Mouse (Mus musculus) midbrain, embryonic 11.5 days (tissue): ENCODE measurements around the gene Esyt3. TPM values are rescaled to one million over a fixed set of nuclear protein-coding genes. Genes with fewer than 3 reads are reported as not detected.

Source experiments
- ATAC-seq: fragments of 200-750 bp; cut with Nextera tagmentation; 2 replicates; pipeline ENCODE4 v1.8.0; 2017; ENCODE audit warnings: moderate TSS enrichment, moderate library complexity; ENCODE audit not compliant: low FRiP score
- DNase-seq: peaks from one replicate; pipeline ENCODE4 v3.0.0; 2015; ENCODE audit warnings: low spot score; ENCODE audit errors: missing footprints
- H3K27ac ChIP-seq: fragments of 300-500 bp; sonication (generic); 2 replicates; pipeline ENCODE4 v1.5.1; 2014; ENCODE audit warnings: low read depth, low read length
- H3K27me3 ChIP-seq: fragments of 300-500 bp; sonication (generic); 2 replicates; pipeline ENCODE4 v1.6.1; 2014; ENCODE audit warnings: mild to moderate bottlenecking, low read length, moderate library complexity, mixed read lengths; ENCODE audit not compliant: control insufficient read depth, insufficient read depth
- H3K36me3 ChIP-seq: fragments of 300-500 bp; sonication (generic); 2 replicates; pipeline ENCODE4 v1.6.1; 2014; ENCODE audit warnings: mild to moderate bottlenecking, low read length, moderate library complexity, mixed read lengths; ENCODE audit not compliant: control insufficient read depth, insufficient read depth
- H3K4me1 ChIP-seq: fragments of 300-500 bp; sonication (generic); 2 replicates; pipeline ENCODE4 v1.6.1; 2014; ENCODE audit warnings: low read length; ENCODE audit not compliant: control insufficient read depth, insufficient read depth
- H3K4me2 ChIP-seq: fragments of 300-500 bp; sonication (generic); 2 replicates; pipeline ENCODE4 v1.6.1; 2014; ENCODE audit warnings: mild to moderate bottlenecking, moderate library complexity
- H3K4me3 ChIP-seq: fragments of 300-500 bp; sonication (generic); 2 replicates; pipeline ENCODE4 v1.5.1; 2014; ENCODE audit warnings: low read depth, low read length
- H3K9ac ChIP-seq: fragments of 300-500 bp; sonication (generic); 2 replicates; pipeline ENCODE4 v1.6.1; 2014; ENCODE audit warnings: low read length
- H3K9me3 ChIP-seq: fragments of 300-500 bp; sonication (generic); 2 replicates; pipeline ENCODE4 v1.6.1; 2016; ENCODE audit warnings: low read length; ENCODE audit not compliant: control insufficient read depth
- WGBS: fragments of 180-500 bp; shearing (Covaris S2); extraction: QIAGEN DNeasy Blood & Tissue Kit; methylation state at CpG from one replicate; pipeline ENCODE4 v1.1.7; 2014; 5-methylcytosine and 5-hydroxymethylcytosine counted together
- polyA plus RNA-seq: library from polyadenylated mRNA; unstranded; fragments of >200 nt; fragmentation: Nextera tagmentation; extraction: Ambion mirVana; gene quantifications from 2 replicates; pipeline ENCODE4 v1.2.1, GENCODE M21; 2014

The Esyt3 gene
- polyA plus RNA-seq, 1 experiment from 2014 or later = 0.34 TPM

DNA sequence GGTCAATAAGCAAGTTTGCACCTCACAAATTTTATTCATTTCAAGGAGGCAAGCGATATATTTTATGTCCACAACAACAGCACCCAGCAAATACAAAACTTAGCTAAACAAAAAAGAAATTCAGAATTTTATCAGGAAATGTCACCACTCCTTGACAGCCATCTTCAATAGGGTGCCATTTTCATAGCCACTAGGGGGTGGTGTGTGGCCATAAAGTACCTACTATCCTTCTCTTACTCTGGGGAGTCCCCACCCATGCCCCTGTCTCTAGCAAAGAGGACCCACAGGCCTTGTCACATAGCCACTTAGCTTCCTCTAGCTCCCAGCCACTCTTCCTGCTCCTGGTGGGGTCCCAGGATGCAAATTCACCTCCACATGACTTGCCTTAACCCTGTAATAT is 19.2 kb downstream of the Esyt3 start:
- no peak overlapping the region for H3K9ac ChIP-seq
- H3K27ac ChIP-seq = no peak overlapping the region
- no peak for DNase-seq
- WGBS = 78% methylated on average over 1 of the region's 1 CpGs
- ATAC-seq = no peak
- no peaks in the 10 kb centered on the region for H3K9me3 ChIP-seq
- no peaks in the 10 kb centered on the region for H3K27me3 ChIP-seq
- H3K4me3 ChIP-seq = no peak overlapping the region
- no peaks in the 10 kb centered on the region for H3K36me3 ChIP-seq
- no peak overlapping the region for H3K4me2 ChIP-seq
- no peaks in the 10 kb centered on the region for H3K4me1 ChIP-seq

DNA sequence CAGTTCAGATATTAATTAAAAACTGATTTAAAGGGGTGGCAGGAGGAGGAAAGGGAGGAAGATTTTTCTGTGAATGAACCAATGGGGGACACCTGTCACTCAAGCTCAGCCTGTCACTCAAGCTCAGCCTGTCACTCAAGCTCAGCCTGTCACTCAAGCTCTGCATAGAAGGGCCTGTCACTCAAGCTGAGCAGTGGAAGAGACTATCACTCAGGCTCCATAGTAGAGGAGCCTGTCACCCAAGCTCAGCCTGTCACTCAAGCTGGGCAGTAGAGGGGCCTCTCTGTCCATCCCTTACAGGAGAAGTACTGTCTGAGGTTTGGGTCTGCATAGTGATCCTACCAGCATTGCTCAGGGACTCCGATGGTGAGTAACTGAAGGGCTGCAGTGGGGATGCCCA is 20.1 kb downstream of the Esyt3 start:
- no peaks in the 10 kb centered on the region for H3K9me3 ChIP-seq
- no peak overlapping the region for H3K4me3 ChIP-seq
- H3K4me2 ChIP-seq = no peak overlapping the region
- ATAC-seq = no peak
- H3K4me1 ChIP-seq = no peaks in the 10 kb centered on the region
- no peaks in the 10 kb centered on the region for H3K36me3 ChIP-seq
- WGBS = 100% methylated on average over 1 of the region's 1 CpGs
- H3K27me3 ChIP-seq = no peaks in the 10 kb centered on the region
- no peak overlapping the region for H3K9ac ChIP-seq
- DNase-seq = no peak
- H3K27ac ChIP-seq = no peak overlapping the region

GRCm38 (mm10) chr9:99336538-99336937 is 21.8 kb downstream of the Esyt3 start:
- Histone ChIP-seq H3K4me3 (no peak overlapping the region), H3K9ac (no peak overlapping the region), H3K36me3 (no peaks in the 10 kb centered on the region), H3K4me2 (no peak overlapping the region), H3K27me3 (no peaks in the 10 kb centered on the region), H3K9me3 (no peaks in the 10 kb centered on the region), H3K27ac (no peak overlapping the region), H3K4me1 (no peaks in the 10 kb centered on the region)
- WGBS = 90% methylated on average over 4 of the region's 4 CpGs
- no peak for ATAC-seq
- DNase-seq = no peak

GRCm38 (mm10) chr9:99326881-99327280 is 31.5 kb downstream of the Esyt3 start:
- Histone ChIP-seq H3K36me3 (no peaks in the 10 kb centered on the region), H3K4me2 (no peak overlapping the region), H3K9me3 (no peaks in the 10 kb centered on the region), H3K4me1 (no peaks in the 10 kb centered on the region), H3K4me3 (no peak overlapping the region), H3K27ac (no peak overlapping the region), H3K9ac (no peak overlapping the region), H3K27me3 (no peaks in the 10 kb centered on the region)
- DNase-seq = no peak
- ATAC-seq = no peak
- WGBS = 80% methylated on average over 4 of the region's 4 CpGs

DNA sequence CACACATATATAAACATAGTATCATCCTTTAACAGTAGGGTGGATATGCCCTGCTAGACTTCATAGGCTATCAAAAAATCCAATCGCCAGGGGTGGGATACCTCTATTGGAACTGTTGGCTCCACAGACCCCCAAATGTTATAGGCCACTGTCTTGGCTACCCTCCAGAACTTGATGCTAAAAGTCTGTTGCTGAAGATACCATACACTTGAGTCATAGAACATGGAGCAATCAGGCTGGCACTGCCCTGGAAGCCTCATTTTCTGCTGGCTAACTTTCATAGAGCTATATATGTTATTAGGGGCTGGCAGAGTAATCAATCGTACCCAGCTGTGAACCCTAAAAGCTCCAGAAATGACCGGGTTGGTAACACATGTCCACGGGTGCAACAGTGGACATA is 32.4 kb downstream of the Esyt3 start:
- DNase-seq = no peak
- no peaks in the 10 kb centered on the region for H3K27me3 ChIP-seq
- H3K4me2 ChIP-seq = no peak overlapping the region
- H3K4me3 ChIP-seq = no peak overlapping the region
- H3K27ac ChIP-seq = no peak overlapping the region
- no peak overlapping the region for H3K9ac ChIP-seq
- ATAC-seq = no peak
- no peaks in the 10 kb centered on the region for H3K36me3 ChIP-seq
- H3K4me1 ChIP-seq = no peaks in the 10 kb centered on the region
- no peaks in the 10 kb centered on the region for H3K9me3 ChIP-seq
- 89% methylated on average over 4 of the region's 4 CpGs for whole genome bisulfite sequencing

DNA sequence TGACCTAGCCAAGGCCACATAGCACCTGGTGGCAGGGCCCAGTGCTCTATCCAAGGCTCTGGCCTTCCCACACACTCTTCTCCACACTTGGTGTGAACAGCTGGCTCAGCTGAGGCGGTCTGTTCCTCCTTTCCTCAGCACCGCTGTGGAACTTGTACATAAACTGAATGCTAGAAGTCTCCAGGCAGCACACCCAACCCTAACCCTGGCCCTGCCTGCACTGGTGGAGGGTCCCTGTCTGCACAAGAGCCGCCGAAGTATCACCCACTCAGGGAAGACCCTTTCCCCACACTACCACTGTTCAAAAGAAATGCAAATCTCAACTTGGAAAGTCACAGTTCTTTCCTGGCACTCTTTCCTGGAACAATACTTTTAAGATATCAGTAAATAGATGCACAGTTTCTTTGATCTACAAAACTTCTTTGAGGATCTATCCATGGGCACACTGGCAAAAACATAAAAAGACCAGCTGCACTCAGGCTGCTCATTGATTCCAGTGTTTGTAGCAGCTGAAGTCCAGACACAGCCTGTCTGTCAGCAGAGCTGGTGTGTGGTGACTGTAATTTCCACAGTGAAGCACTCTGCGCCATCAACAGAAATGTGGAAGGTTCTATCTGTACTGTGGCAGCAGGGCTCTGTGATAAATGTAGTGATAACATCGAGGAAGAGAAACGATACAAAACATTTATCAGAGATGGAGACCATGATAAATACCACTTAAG is 33.0 kb downstream of the Esyt3 start:
- no peaks in the 10 kb centered on the region for H3K9me3 ChIP-seq
- H3K4me3 ChIP-seq = no peak overlapping the region
- ATAC-seq (no peak), DNase-seq (no peak)
- no peak overlapping the region for H3K27ac ChIP-seq
- H3K27me3 ChIP-seq = no peaks in the 10 kb centered on the region
- 91% methylated on average over 7 of the region's 7 CpGs for WGBS
- no peaks in the 10 kb centered on the region for H3K4me1 ChIP-seq
- no peak overlapping the region for H3K9ac ChIP-seq
- H3K4me2 ChIP-seq = no peak overlapping the region
- no peaks in the 10 kb centered on the region for H3K36me3 ChIP-seq

DNA sequence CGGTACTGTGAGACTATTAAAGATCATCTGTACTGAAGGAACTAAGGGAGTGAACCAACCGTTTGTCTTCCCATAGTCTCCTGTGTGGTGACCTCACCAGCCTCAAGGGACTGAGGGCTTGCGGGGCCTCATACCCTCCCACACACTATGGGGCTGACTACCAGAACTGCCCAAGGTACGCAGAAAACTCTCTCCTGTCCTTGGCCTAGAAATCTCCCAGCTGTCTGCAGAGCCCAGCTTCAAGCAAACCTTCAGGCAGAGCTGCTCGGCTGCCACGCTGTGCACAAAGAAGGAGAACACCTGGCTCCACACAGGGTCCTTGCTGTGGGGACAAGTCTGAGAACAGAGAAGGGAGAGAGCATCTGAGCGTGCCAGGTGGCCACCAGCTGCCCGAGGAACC is 38.4 kb downstream of the Esyt3 start:
- WGBS = 89% methylated on average over 8 of the region's 8 CpGs
- DNase-seq (no peak), ATAC-seq (no peak)
- no peak overlapping the region for H3K9ac ChIP-seq
- H3K4me1 ChIP-seq = no peaks in the 10 kb centered on the region
- no peaks in the 10 kb centered on the region for H3K36me3 ChIP-seq
- H3K4me3 ChIP-seq = no peak overlapping the region
- H3K27ac ChIP-seq = no peak overlapping the region
- no peaks in the 10 kb centered on the region for H3K9me3 ChIP-seq
- H3K27me3 ChIP-seq = no peaks in the 10 kb centered on the region
- no peak overlapping the region for H3K4me2 ChIP-seq

- Histone ChIP-seq H3K4me2 (no peak overlapping the region), H3K36me3 (no peaks in the 10 kb centered on the region), H3K9ac (no peak overlapping the region), H3K27me3 (no peaks in the 10 kb centered on the region), H3K9me3 (no peaks in the 10 kb centered on the region), H3K4me3 (no peak overlapping the region), H3K4me1 (no peaks in the 10 kb centered on the region), H3K27ac (no peak overlapping the region)
- no peak for ATAC-seq
- DNase-seq = no peak
- WGBS = 61% methylated on average over 8 of the region's 8 CpGs
Measured at GRCm38 (mm10) chr9:99319343-99319951, 38.9 kb downstream of the Esyt3 start.

DNA sequence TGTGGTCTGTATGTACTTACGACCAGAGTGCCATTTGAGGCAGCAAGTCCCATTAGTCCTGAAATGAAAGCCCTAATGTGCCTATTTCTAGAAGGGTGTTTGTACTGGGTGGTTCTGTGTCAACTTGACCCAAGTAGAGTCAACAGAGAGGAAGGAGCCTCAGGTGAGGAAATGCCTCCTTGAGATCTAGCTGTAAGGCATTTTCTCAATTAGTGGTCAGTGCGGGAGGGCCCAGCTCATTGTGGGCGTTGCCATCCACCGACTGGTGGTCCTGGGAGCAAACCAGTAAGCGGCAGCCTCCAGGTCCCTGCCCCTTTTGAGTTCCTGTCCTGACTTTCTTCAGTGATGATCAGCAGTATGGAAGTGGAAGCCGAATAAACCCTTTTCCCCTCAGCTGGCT is 52.1 kb downstream of the Esyt3 start:
- Histone ChIP-seq H3K9ac (no peak overlapping the region), H3K9me3 (no peaks in the 10 kb centered on the region), H3K27ac (no peak overlapping the region), H3K4me1 (no peaks in the 10 kb centered on the region), H3K27me3 (no peaks in the 10 kb centered on the region), H3K4me3 (no peak overlapping the region), H3K4me2 (no peak overlapping the region), H3K36me3 (peaks cover 3% of the 10 kb centered on the region; the same call in 1 of the 2 replicates)
- DNase-seq (no peak), ATAC-seq (no peak)
- 84% methylated on average over 6 of the region's 6 CpGs for WGBS
